Mouse (Mus musculus): ENCODE results near the gene Nkx2-3. TPM values are rescaled to one million over a fixed set of nuclear protein-coding genes. Genes with fewer than 3 reads are reported as not detected.

The Nkx2-3 gene
- polyA plus RNA-seq, 1 experiment: not detected

GRCm38 (mm10) chr19:43627345-43627744 lies 15.2 kb downstream of the Nkx2-3 start:
- TF ChIP-seq POLR2A (IDR thresholded peaks at IDR 0.05; ENCODE audit: control insufficient read depth, extremely low read depth, insufficient read depth, low read length, poor library complexity) (no peak), CTCF (IDR thresholded peaks at IDR 0.05; ENCODE audit: borderline replicate concordance, control insufficient read depth, extremely low read depth, insufficient read depth, low read length, poor library complexity) (no peak)
- 96% methylated on average over 3 of the region's 3 CpGs for WGBS
- Histone ChIP-seq H3K27me3 (ENCODE audit: control insufficient read depth, insufficient read depth, low read length) (no peaks in the 10 kb centered on the region), H3K4me1 (replicated peaks; ENCODE audit: control insufficient read depth, insufficient read depth, low read length) (no peaks in the 10 kb centered on the region), H3K36me3 (ENCODE audit: control insufficient read depth, insufficient read depth, low read length) (no peaks in the 10 kb centered on the region), H3K4me3 (ENCODE audit: control insufficient read depth, insufficient read depth, low read length) (no peak overlapping the region), H3K27ac (ENCODE audit: control insufficient read depth, insufficient read depth, low read length) (no peak overlapping the region)
- DNase-seq: no peak

GRCm38 (mm10) chr19:43629088-43629487 lies 17.0 kb downstream of the Nkx2-3 start:
- Histone ChIP-seq H3K4me3 (ENCODE audit: control insufficient read depth, insufficient read depth, low read length) (no peak overlapping the region), H3K27me3 (ENCODE audit: control insufficient read depth, insufficient read depth, low read length) (no peaks in the 10 kb centered on the region), H3K36me3 (ENCODE audit: control insufficient read depth, insufficient read depth, low read length) (no peaks in the 10 kb centered on the region), H3K27ac (ENCODE audit: control insufficient read depth, insufficient read depth, low read length) (no peak overlapping the region), H3K4me1 (replicated peaks; ENCODE audit: control insufficient read depth, insufficient read depth, low read length) (no peaks in the 10 kb centered on the region)
- 83% methylated on average over 4 of the region's 4 CpGs for WGBS
- TF ChIP-seq CTCF (IDR thresholded peaks at IDR 0.05; ENCODE audit: borderline replicate concordance, control insufficient read depth, extremely low read depth, insufficient read depth, low read length, poor library complexity) (no peak), POLR2A (IDR thresholded peaks at IDR 0.05; ENCODE audit: control insufficient read depth, extremely low read depth, insufficient read depth, low read length, poor library complexity) (no peak)
- DNase-seq: no peak

DNA sequence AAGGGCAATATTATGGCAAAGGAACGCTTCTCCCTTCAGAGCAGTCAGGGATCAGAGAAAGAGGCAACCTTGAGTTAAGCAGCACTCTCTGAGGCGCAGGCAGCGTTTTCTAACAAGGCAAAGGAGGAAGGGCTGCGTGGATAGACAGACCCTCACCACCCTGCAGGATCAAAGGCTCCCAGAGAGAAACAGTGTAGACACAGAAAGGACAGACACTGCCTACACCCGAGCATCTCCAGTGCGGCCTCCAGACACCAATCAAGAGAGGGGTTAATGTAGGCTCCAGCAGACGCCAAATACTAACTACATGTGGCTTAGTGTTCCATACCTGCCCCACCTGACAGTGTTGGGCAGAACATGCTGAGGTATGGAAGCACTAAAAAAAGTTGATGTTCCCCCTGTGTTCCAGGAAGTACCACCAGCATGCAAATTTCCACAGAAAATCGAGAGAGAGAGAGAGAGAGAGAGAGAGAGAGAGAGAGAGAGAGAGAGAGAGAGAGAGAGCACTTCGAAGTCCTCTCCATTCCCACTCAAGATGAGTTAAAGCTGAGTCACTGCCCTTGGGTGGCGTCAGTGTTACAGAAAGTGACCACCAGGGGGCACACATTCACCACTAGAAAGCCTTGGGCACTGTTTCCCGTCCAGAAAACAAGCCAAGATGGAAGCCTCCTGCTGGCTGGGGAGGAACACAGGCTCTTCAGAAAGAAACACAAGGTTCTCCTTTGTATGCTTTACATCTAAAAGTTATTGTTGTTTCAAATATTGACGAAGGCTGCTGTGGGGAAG lies 18.5 kb downstream of the Nkx2-3 start:
- DNase-seq: peak; percentile 72
- H3K36me3 ChIP-seq (ENCODE audit: control insufficient read depth, insufficient read depth, low read length): no peaks in the 10 kb centered on the region
- WGBS: 34% methylated on average over 12 of the region's 12 CpGs
- no peaks in the 10 kb centered on the region for H3K27me3 ChIP-seq (ENCODE audit: control insufficient read depth, insufficient read depth, low read length)
- H3K27ac ChIP-seq (ENCODE audit: control insufficient read depth, insufficient read depth, low read length): no peak overlapping the region
- peak; percentile 66; the same call in 1 of the 2 replicates for TF ChIP-seq CTCF (IDR thresholded peaks at IDR 0.05; ENCODE audit: borderline replicate concordance, control insufficient read depth, extremely low read depth, insufficient read depth, low read length, poor library complexity)
- no peak for TF ChIP-seq POLR2A (IDR thresholded peaks at IDR 0.05; ENCODE audit: control insufficient read depth, extremely low read depth, insufficient read depth, low read length, poor library complexity)
- H3K4me1 ChIP-seq (replicated peaks; ENCODE audit: control insufficient read depth, insufficient read depth, low read length): no peaks in the 10 kb centered on the region
- no peak overlapping the region for H3K4me3 ChIP-seq (ENCODE audit: control insufficient read depth, insufficient read depth, low read length)

DNA sequence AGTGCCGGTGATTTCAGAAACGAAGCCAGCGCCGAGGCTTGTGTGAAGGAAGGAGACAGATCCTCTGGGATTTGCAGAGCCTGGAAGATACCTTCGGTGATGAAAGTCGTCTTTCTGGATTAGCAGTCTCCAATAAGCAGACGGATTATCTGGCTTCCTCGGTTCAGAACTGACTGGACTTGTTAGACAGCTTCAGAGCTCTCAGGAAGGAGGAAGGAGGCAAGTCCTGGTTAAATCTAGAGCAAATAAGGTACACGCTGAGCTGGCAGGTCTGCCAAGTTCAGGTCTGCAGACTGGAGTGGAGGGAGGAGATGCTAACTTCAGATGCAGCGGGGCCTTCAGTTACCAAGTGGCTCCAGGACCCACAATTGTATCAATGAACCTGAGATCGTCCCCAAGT lies 29.7 kb downstream of the Nkx2-3 start:
- H3K4me1 ChIP-seq (replicated peaks; ENCODE audit: control insufficient read depth, insufficient read depth, low read length): peaks cover 10% of the 10 kb centered on the region; the same call in 1 of the 2 replicates
- 88% methylated on average over 11 of the region's 11 CpGs for WGBS
- no peak for DNase-seq

GRCm38 (mm10) chr19:43642843-43643242 lies 30.7 kb downstream of the Nkx2-3 start:
- no peaks in the 10 kb centered on the region for H3K36me3 ChIP-seq (ENCODE audit: control insufficient read depth, insufficient read depth, low read length)
- peaks cover 10% of the 10 kb centered on the region; the same call in 1 of the 2 replicates for H3K4me1 ChIP-seq (replicated peaks; ENCODE audit: control insufficient read depth, insufficient read depth, low read length)
- no peak overlapping the region for H3K27ac ChIP-seq (ENCODE audit: control insufficient read depth, insufficient read depth, low read length)
- WGBS: 96% methylated on average over 9 of the region's 9 CpGs
- no peaks in the 10 kb centered on the region for H3K27me3 ChIP-seq (ENCODE audit: control insufficient read depth, insufficient read depth, low read length)
- H3K4me3 ChIP-seq (ENCODE audit: control insufficient read depth, insufficient read depth, low read length): no peak overlapping the region
- DNase-seq: no peak
- no peak for TF ChIP-seq POLR2A (IDR thresholded peaks at IDR 0.05; ENCODE audit: control insufficient read depth, extremely low read depth, insufficient read depth, low read length, poor library complexity)
- no peak for TF ChIP-seq CTCF (IDR thresholded peaks at IDR 0.05; ENCODE audit: borderline replicate concordance, control insufficient read depth, extremely low read depth, insufficient read depth, low read length, poor library complexity)

More for the DNA sequence above, 29.7 kb downstream of the Nkx2-3 start:
- Histone ChIP-seq H3K27me3 (ENCODE audit: control insufficient read depth, insufficient read depth, low read length) (no peaks in the 10 kb centered on the region), H3K27ac (ENCODE audit: control insufficient read depth, insufficient read depth, low read length) (no peak overlapping the region), H3K36me3 (ENCODE audit: control insufficient read depth, insufficient read depth, low read length) (no peaks in the 10 kb centered on the region), H3K4me3 (ENCODE audit: control insufficient read depth, insufficient read depth, low read length) (no peak overlapping the region)
- TF ChIP-seq POLR2A (IDR thresholded peaks at IDR 0.05; ENCODE audit: control insufficient read depth, extremely low read depth, insufficient read depth, low read length, poor library complexity): no peak
- no peak for TF ChIP-seq CTCF (IDR thresholded peaks at IDR 0.05; ENCODE audit: borderline replicate concordance, control insufficient read depth, extremely low read depth, insufficient read depth, low read length, poor library complexity)

DNA sequence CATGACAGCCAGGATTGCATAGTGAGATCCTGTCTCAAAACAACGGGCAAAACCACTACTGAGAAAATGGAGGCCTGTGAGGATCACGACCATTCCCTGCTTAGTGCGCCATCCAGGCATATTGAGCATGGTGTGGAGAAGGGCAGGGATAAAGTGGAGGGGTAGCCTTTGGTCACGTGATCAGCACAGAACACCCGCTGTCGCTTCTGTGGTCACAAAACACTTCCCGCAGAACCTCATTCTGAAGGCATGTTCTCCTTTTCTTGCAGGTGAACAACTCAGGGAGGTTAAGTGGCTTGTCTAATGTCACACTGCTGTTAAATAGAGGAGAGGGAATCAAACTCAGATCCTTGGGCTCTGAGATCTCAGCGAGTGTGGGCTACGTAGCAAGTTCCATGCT lies 33.4 kb downstream of the Nkx2-3 start:
- H3K4me1 ChIP-seq (replicated peaks; ENCODE audit: control insufficient read depth, insufficient read depth, low read length): peaks cover 10% of the 10 kb centered on the region; the same call in 1 of the 2 replicates
- no peaks in the 10 kb centered on the region for H3K36me3 ChIP-seq (ENCODE audit: control insufficient read depth, insufficient read depth, low read length)
- DNase-seq: no peak
- TF ChIP-seq CTCF (IDR thresholded peaks at IDR 0.05; ENCODE audit: borderline replicate concordance, control insufficient read depth, extremely low read depth, insufficient read depth, low read length, poor library complexity): no peak
- TF ChIP-seq POLR2A (IDR thresholded peaks at IDR 0.05; ENCODE audit: control insufficient read depth, extremely low read depth, insufficient read depth, low read length, poor library complexity): no peak
- 19% methylated on average over 9 of the region's 9 CpGs for WGBS
- H3K27me3 ChIP-seq (ENCODE audit: control insufficient read depth, insufficient read depth, low read length): no peaks in the 10 kb centered on the region
- no peak overlapping the region for H3K27ac ChIP-seq (ENCODE audit: control insufficient read depth, insufficient read depth, low read length)
- no peak overlapping the region for H3K4me3 ChIP-seq (ENCODE audit: control insufficient read depth, insufficient read depth, low read length)

Data from thymus, adult 2 months (tissue).